ENCODE assay signal across 8 mouse cellular contexts in the genomic region with DNA sequence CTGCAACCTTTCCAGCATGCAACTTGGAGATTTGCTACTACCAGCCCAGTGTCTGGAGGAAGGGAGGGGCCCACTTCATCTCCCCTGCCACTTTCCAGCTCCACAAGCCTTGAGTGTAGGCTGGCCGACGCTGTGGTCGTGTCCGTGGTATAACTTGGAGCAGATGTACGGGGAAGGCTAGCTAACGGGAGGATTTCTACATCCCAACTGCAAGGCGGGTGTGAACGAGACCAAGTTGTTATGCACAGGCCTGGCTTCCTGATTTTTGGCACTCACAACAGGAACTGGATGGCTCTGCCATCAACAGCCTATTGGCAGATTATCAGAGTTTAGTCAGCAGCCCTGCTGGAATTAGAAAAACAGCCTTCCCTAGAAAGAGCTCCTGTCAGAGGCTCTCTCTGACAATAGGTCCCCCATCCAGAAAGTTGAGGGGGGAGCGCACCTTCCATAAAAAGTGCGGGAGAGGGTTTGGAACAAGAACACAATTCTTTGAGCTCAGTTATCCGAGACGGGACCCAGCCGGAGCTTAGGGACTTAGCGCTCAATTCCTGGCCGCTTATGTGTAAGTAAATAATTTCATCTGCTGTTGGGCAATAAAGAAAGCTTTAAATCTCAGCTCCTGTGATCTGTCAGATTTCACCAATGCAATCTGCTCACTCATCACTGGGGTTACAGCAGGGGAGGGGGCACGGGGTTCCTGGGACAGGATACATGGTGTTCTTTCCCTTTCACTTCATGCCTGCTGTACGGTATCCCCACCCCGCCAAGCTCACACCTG.
DNase-seq lines count a peak whose midpoint lies in the region; ATAC-seq lines count a peak whose summit lies in the region.

No protein-coding gene starts in this region.

- peak overlapping the region; percentile 5; the same call in 1 of the 2 replicates for H3K4me2 ChIP-seq in neural tube, embryonic 11.5 days (ENCODE audit: low read depth)
- H3K4me2 ChIP-seq in hindbrain, embryonic 11.5 days (replicated peaks; ENCODE audit: low read depth, low read length) = no peak overlapping the region
- no peak overlapping the region for H3K4me2 ChIP-seq in heart, embryonic 11.5 days

- no peak for DNase-seq in neural tube, embryonic 11.5 days (ENCODE audit: low spot score)
- DNase-seq in neural tube, embryonic 10.5 days (ENCODE audit: extremely low spot score, low spot score) = no peak
- DNase-seq in hindbrain, embryonic 11.5 days (ENCODE audit: low spot score) = no peak
- peak; percentile 58 to 59 for DNase-seq in left cerebral cortex, postnatal 36 days (ENCODE audit: low spot score in 2 of 2)
- DNase-seq in telencephalon, adult 2 months (ENCODE audit: low read depth, low spot score) = peak; percentile 75
- DNase-seq in gastrocnemius, postnatal 25 days = no peak
- DNase-seq in kidney, postnatal 14 days = no peak

- H3K4me3 ChIP-seq in neural tube, embryonic 11.5 days (ENCODE audit: low read depth, low read length) = no peak overlapping the region
- H3K4me3 ChIP-seq in hindbrain, embryonic 11.5 days (ENCODE audit: low read depth, low read length) = no peak overlapping the region
- H3K4me3 ChIP-seq in heart, embryonic 11.5 days (ENCODE audit: low read depth, low read length) = no peak overlapping the region

- ATAC-seq in neural tube, embryonic 11.5 days (ENCODE audit: insufficient read depth, low FRiP score, low TSS enrichment) = no peak
- ATAC-seq in hindbrain, embryonic 11.5 days (ENCODE audit: low FRiP score) = no peak
- ATAC-seq in heart, embryonic 11.5 days (replicated peaks; ENCODE audit: insufficient number of reproducible peaks, low FRiP score, low TSS enrichment) = no peak

- H3K27ac ChIP-seq in neural tube, embryonic 11.5 days (ENCODE audit: low read depth, low read length) = peak overlapping the region; percentile 65
- peak overlapping the region; percentile 58 for H3K27ac ChIP-seq in hindbrain, embryonic 11.5 days (ENCODE audit: low read depth, low read length)
- no peak overlapping the region for H3K27ac ChIP-seq in heart, embryonic 11.5 days (ENCODE audit: low read depth, low read length)

- intact Hi-C loops in left cerebral cortex, postnatal 36 days (cut with DNase I) = loop anchor here (2.0 to 5.0 kb wide), 2 partner anchors 337 to 429 kb away; no protein-coding TSS in a partner anchor

- peak overlapping the region; percentile 27; the same call in 1 of the 2 replicates for H3K9ac ChIP-seq in neural tube, embryonic 11.5 days (ENCODE audit: low read length)
- H3K9ac ChIP-seq in hindbrain, embryonic 11.5 days (ENCODE audit: low read depth, low read length) = no peak overlapping the region
- H3K9ac ChIP-seq in heart, embryonic 11.5 days (ENCODE audit: low read depth, low read length) = no peak overlapping the region

- no peaks in the 10 kb centered on the region for H3K27me3 ChIP-seq in neural tube, embryonic 11.5 days (ENCODE audit: control insufficient read depth, insufficient read depth, low read length)
- no peaks in the 10 kb centered on the region for H3K27me3 ChIP-seq in hindbrain, embryonic 11.5 days (ENCODE audit: control insufficient read depth, insufficient read depth, low read length)
- peaks cover 33% of the 10 kb centered on the region for H3K27me3 ChIP-seq in heart, embryonic 11.5 days (ENCODE audit: control insufficient read depth, insufficient read depth, low read length)

- 65% methylated on average over 18 of the region's 18 CpGs for WGBS in neural tube, embryonic 11.5 days
- WGBS in hindbrain, embryonic 11.5 days = 68% methylated on average over 18 of the region's 18 CpGs
- WGBS in heart, embryonic 11.5 days (ENCODE audit: insufficient replicate concordance) = 46% methylated on average over 18 of the region's 18 CpGs

- H3K9me3 ChIP-seq in neural tube, embryonic 11.5 days (ENCODE audit: control insufficient read depth, low read length) = no peaks in the 10 kb centered on the region
- no peaks in the 10 kb centered on the region for H3K9me3 ChIP-seq in hindbrain, embryonic 11.5 days (ENCODE audit: control insufficient read depth, low read length)
- H3K9me3 ChIP-seq in heart, embryonic 11.5 days (replicated peaks; ENCODE audit: control insufficient read depth, low read length) = no peaks in the 10 kb centered on the region

- no peaks in the 10 kb centered on the region for H3K36me3 ChIP-seq in neural tube, embryonic 11.5 days (ENCODE audit: control insufficient read depth, insufficient read depth, low read length)
- H3K36me3 ChIP-seq in hindbrain, embryonic 11.5 days (ENCODE audit: control insufficient read depth, insufficient read depth, low read length) = no peaks in the 10 kb centered on the region
- no peaks in the 10 kb centered on the region for H3K36me3 ChIP-seq in heart, embryonic 11.5 days (ENCODE audit: control insufficient read depth, insufficient read depth, low read length)

- H3K4me1 ChIP-seq in neural tube, embryonic 11.5 days (ENCODE audit: control insufficient read depth, insufficient read depth, low read length) = peaks cover 15% of the 10 kb centered on the region
- peaks cover 7% of the 10 kb centered on the region; the same call in 1 of the 2 replicates for H3K4me1 ChIP-seq in hindbrain, embryonic 11.5 days (replicated peaks; ENCODE audit: control insufficient read depth, insufficient read depth, low read length)
- no peaks in the 10 kb centered on the region for H3K4me1 ChIP-seq in heart, embryonic 11.5 days (ENCODE audit: control insufficient read depth, insufficient read depth, low read length)

Comparison
In these comparisons a context has a peak if more than half of its experiments do, and no peak if none do; other contexts are left out.
1. DNase-seq: peak in left cerebral cortex, postnatal 36 days (2 of 2) and telencephalon, adult 2 months (single experiment); none in neural tube, embryonic 11.5 days (single experiment), neural tube, embryonic 10.5 days (single experiment), hindbrain, embryonic 11.5 days (single experiment), gastrocnemius, postnatal 25 days (single experiment) and kidney, postnatal 14 days (single experiment).